Mouse (Mus musculus) spleen, adult 2 months (tissue): Measurements from ENCODE around the gene Creg2. TPM values are rescaled to one million over a fixed set of nuclear protein-coding genes. Genes with fewer than 3 reads are reported as not detected.
A peak's percentile ranks its signal among the peaks of the same experiment; 100 is the strongest.

Experiments
- DNase-seq, 2 experiments: peaks; one replicate each; pipeline versions ENCODE4 v3.0.0 to v3.0.0-alpha.2; 2012 to 2021; ENCODE audit warnings: low spot score in 2 of 2, low read depth in 1 of 2
- H3K27ac ChIP-seq: fragments of 200-500 bp; 2 replicates; pipeline ENCODE4 v1.5.1; 2012; ENCODE audit warnings: low read length, inconsistent platforms; ENCODE audit not compliant: insufficient read depth
- H3K27me3 ChIP-seq: fragments of 200-500 bp; 2 replicates; pipeline ENCODE4 v1.6.1; 2012; ENCODE audit warnings: mild to moderate bottlenecking, moderate library complexity, low read length, inconsistent platforms; ENCODE audit not compliant: control insufficient read depth, insufficient read depth
- H3K36me3 ChIP-seq: fragments of 200-500 bp; 2 replicates; pipeline ENCODE4 v1.6.1; 2012; ENCODE audit warnings: mild to moderate bottlenecking, low read length, inconsistent platforms; ENCODE audit not compliant: control insufficient read depth, insufficient read depth
- H3K4me1 ChIP-seq: fragments of 200-500 bp; 2 replicates; pipeline ENCODE4 v1.6.1; 2011; ENCODE audit warnings: inconsistent platforms; ENCODE audit not compliant: control insufficient read depth, insufficient read depth, insufficient read length
- H3K4me3 ChIP-seq: fragments of 200-500 bp; 2 replicates; pipeline ENCODE4 v1.5.1; 2011; ENCODE audit warnings: mild to moderate bottlenecking, inconsistent platforms; ENCODE audit not compliant: insufficient read depth, insufficient read length; ENCODE audit errors: extremely low read depth
- CTCF ChIP-seq: fragments of 200-500 bp; IDR thresholded peaks from 2 replicates; pipeline ENCODE4 v1.5.1; 2011; ENCODE audit warnings: mild to moderate bottlenecking, inconsistent platforms; ENCODE audit not compliant: insufficient read depth, insufficient read length, insufficient replicate concordance; ENCODE audit errors: extremely low read depth
- POLR2A ChIP-seq: fragments of 200-500 bp; IDR thresholded peaks from 2 replicates; pipeline ENCODE4 v1.6.1; 2011; ENCODE audit warnings: low read depth, low read length, inconsistent platforms
- WGBS: fragments of 180-500 bp; shearing (Covaris S2); methylation state at CpG from one replicate; pipeline ENCODE4 v1.1.7; 2018; 5-methylcytosine and 5-hydroxymethylcytosine counted together
- polyA plus RNA-seq: library from polyadenylated mRNA; depleted of rRNA; stranded (reverse); fragments of >200 nt; gene quantifications from 2 replicates; pipeline ENCODE4 v1.2.3, GENCODE M21; 2012; rRNA removed

The Creg2 gene
- polyA plus RNA-seq, 1 experiment, result 0.05 TPM

DNA sequence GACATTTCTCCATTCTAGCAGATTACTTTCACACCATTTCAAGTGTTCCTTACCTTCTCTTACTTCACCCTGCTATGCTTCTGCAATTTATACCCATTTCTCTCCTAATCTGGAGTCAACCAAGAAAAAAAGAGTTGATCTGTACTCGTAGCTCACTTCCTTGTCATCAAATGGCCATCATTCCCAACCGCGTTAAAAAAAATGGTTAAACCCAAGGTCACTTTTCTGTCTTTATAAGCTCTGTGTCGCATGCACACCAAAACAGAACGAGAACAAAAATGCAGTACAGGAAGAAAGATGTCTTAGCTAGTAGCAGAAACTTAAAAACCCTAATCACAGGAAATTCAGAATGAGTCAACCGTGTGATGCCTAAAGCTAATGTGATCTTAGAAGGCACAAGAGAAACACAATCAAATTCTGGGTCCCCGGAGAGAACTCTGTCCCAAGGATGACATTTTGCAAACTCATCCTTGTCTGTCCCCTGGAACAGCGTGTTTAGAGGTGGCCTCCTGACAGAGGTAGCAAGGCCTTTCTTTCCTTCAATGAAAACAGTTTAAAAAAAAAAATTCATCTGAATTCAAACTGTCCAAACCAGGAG is 75.4 kb downstream of the Creg2 start:
- Histone ChIP-seq H3K4me1 (peaks cover 3% of the 10 kb centered on the region; the same call in 1 of the 2 replicates), H3K4me3 (peak overlapping the region; percentile 92), H3K27ac (no peak overlapping the region), H3K36me3 (no peaks in the 10 kb centered on the region), H3K27me3 (no peaks in the 10 kb centered on the region)
- TF ChIP-seq POLR2A (no peak), CTCF (no peak)
- WGBS, result 5% methylated on average over 8 of the region's 8 CpGs
- DNase-seq, result no peak

DNA sequence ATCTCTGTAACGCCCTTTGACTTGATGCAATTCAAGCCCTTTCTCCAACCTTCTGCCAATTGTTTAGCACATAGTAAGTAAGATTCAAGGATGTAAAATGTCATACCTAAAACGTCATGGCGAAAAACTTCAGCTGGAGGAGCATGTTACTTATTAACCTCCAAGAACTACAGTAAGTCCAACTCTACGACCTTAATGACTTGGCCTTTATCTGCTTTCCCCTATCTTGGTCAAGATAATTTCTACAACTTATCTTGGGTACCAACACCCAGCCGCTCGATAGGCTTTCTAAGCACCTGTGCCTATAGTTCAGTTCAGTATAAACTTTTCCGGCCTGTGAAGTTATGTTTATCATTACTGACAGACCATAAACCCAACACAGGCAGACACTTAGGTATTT is 77.4 kb downstream of the Creg2 start:
- H3K4me1 ChIP-seq, result peaks cover 3% of the 10 kb centered on the region; the same call in 1 of the 2 replicates
- 86% methylated on average over 7 of the region's 7 CpGs for WGBS

DNA sequence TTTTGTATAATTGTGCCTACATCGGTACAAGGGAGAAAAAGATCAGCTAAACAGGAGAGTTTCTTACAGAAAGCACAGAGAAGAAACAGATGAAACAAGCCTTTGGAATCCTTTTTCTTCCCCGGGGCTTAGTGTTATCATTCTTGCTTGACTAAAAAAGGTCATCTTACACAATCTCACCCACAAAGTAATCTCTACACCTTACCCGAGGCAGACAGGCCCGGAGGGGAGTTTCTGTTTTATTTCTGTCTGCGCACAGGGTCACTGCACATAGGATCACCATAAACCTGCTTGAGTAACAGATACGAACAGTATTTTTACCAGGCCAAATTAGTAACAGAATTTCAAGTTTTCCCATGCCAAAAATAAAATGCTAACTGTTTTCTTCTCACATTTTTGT is 79.6 kb downstream of the Creg2 start:
- no peak for TF ChIP-seq CTCF
- TF ChIP-seq POLR2A, result no peak
- 53% methylated on average over 6 of the region's 6 CpGs for WGBS
- Histone ChIP-seq H3K27me3 (no peaks in the 10 kb centered on the region), H3K27ac (no peak overlapping the region), H3K4me3 (no peak overlapping the region), H3K36me3 (no peaks in the 10 kb centered on the region), H3K4me1 (peaks cover 3% of the 10 kb centered on the region; the same call in 1 of the 2 replicates)
- no peak for DNase-seq

More for the DNA sequence above, 77.4 kb downstream of the Creg2 start:
- Histone ChIP-seq H3K36me3 (no peaks in the 10 kb centered on the region), H3K27ac (no peak overlapping the region), H3K4me3 (no peak overlapping the region), H3K27me3 (no peaks in the 10 kb centered on the region)
- no peak for DNase-seq
- TF ChIP-seq POLR2A, result no peak
- TF ChIP-seq CTCF, result no peak

Other genes with a start within 250 kb of the Creg2 start
- gene Tbc1d8, start 172.7 kb downstream of the Creg2 start, polyA plus RNA-seq, result 21.8 and 26.2 TPM in 2 replicates
- gene Cnot11, start 116.5 kb downstream of the Creg2 start, polyA plus RNA-seq, result 11.2 and 17.9 TPM in 2 replicates
- 15.5 and 20.8 TPM in 2 replicates for gene Rnf149, start 74.1 kb downstream of the Creg2 start, polyA plus RNA-seq
- gene Rfx8, start 69.5 kb upstream of the Creg2 start, polyA plus RNA-seq, result 0.08 TPM in 1 of 2 replicates, not detected in the other
- gene Gm3646, start 153.9 kb upstream of the Creg2 start, polyA plus RNA-seq, result not detected in 2 replicates
- 54.3 and 60.7 TPM in 2 replicates for gene Map4k4, start 249.4 kb upstream of the Creg2 start, polyA plus RNA-seq